Mouse (Mus musculus) cerebellum, adult 9-10 months (tissue): ENCODE data around the gene Prr23a1.
"Not testable (repeated sequence)": the region's sequence is repeated elsewhere in the genome, so short reads cannot be mapped to it uniquely, and the experiment has no call there.

Experiments
- DNase-seq: peaks from one replicate; pipeline ENCODE4 v3.0.0; 2022

Prr23a1 gene

DNA sequence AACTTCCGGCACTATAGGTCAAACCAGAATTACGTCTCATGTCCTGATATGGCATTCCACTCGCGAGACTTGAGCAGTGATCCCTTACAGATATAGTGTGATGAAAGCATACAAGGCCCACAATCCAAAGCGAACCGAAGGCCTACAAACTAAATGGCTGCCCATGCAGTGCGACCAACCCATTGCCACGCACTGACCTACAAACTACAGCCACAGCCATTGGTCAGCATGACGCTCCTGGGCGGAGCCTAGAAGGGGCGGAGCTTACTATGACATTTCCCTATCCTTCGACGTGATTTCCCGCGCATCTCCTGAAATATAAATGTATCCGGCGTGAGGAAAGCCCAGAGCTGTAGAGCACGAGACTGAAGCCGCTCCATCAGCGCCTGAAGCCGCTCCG lies at the start of gene Prr23a1:
Prr23a1 (plus strand) TSS at position 387 of the 400 bp plus-strand sequence.
- DNase-seq, result no peak

DNA sequence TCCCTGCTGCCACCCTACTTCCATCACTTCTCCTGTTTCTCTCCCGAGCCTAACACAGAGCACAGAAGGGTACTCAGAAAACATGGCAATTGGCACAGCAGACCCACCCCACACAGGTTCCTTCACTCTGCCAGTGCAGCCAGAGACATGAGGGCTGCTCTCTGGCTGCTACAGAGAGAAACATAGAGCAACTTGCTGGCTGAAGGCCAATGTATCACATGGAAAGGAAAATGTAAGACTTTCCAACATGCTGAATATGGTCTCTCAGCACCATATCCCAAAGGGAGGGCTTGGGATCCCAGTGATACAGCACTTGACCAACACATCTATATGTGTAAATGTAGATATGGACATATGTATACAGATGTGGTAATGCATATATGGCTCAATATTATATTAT lies 43.3 kb upstream of the Prr23a1 start:
- DNase-seq, result no peak

DNA sequence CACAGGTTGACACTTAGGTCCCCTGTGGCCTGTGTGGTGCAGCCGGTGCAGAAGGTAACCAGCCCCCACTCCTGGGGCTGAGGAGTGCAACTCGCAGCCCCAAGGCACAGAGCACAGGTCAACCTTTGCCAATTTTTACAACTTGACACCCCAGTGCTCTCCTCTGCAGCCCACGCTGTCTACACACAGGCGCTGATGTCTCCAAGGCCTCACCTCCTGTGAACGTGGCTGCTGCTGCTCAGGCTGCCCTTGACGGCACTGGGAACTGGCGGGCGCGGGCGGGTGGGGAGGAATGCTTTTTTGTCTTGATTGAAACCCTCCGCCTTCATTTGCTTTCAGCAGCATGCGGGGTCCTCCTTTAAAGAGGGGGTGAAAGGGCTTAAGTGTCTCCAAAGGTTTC lies 38.3 kb upstream of the Prr23a1 start:
- no peak for DNase-seq

DNA sequence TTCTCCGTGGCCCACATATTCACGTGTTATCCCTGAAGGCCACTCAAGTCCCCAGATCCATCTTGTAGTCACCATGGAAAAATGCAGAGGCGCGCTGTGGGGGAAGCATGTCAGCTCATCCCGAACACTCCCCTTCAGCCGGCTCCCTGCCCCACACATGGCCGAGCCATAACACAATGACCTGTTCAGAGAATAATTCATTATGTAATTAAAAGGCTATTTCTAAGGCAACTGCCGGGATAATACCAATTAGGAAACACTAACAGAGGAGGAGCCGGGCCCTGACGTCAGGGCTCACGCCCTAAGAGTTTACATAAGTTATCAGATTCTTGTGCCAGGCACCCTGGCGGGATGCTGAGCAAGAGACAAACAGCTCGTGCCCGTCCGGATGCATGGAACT lies 36.8 kb upstream of the Prr23a1 start:
- DNase-seq, result no peak

DNA sequence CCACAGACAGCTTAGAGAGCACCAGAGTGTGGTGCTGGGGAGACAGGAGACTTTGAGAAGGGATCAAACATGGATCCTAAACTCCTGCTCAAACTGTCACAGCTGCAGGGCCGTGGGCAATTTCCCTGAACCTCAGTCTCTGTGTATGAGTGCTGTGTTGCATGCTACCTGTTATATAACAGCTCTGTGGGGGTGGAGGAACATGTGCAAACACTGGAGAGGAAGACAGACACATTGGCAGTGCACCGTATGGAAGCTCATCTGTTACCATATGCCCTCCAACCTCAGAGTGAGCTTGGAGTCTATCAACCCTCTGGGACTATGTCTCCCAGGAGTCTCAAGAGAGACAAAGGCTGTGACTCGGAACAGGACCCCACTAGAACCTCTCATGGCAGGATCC lies 36.4 kb upstream of the Prr23a1 start:
- DNase-seq, result no peak

DNA sequence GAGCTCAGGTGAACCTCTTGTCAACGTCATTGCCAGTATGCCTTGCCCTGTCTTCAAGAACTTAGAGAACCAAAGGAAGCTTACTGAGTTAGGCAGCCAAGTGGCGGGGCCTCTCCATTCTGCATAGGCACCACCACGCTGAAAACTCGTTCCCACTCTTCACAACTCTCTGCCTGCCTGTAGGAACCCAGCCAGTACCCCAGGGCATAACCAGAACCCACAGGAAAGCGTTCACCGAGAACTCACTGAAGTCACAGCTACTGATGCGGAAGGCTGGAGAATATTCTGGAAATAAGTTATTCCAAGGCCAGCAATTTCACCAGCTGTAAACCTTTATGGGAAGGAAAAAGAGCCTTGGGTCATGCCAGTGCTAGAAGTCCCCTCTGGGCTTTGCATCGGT lies 34.7 kb upstream of the Prr23a1 start:
- no peak for DNase-seq

DNA sequence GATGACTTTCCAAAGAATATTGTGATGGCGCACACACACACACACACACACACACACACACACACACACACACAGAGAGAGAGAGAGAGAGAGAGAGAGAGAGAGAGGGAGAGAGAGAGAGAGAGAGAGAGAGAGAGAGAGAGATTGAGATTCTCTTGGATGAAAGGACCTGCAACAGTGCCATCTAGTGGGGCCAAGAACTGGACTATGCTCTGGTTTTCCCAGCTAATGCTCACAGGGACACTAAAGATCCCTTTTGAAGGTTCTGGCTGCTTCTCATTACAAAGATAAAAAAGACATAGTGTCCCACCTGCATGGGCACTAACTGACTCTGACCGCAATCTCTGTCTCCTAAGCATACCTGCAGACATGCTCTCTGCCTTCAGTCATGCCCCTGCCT lies 32.8 kb upstream of the Prr23a1 start:
- DNase-seq, result not testable (repeated sequence)

DNA sequence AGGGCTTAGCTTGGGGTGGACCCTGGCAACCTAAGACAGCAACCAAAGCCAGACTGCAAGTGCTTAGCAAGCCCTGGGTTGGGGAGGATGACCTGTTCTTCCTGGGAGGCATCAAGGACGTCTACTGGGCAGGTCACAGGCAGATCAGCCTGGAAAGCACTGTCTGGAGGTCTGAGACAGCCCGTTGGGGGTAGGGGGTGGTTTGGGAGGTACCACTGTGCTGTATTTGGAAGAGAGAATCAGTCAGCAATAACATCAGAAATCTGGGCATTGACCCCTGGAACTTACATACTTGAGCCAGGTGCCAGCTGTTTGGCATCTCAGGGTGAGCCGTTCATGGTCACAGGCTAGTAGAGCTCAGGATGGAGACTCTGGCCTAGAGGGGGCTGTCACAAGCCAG lies 26.2 kb upstream of the Prr23a1 start:
- no peak for DNase-seq

DNA sequence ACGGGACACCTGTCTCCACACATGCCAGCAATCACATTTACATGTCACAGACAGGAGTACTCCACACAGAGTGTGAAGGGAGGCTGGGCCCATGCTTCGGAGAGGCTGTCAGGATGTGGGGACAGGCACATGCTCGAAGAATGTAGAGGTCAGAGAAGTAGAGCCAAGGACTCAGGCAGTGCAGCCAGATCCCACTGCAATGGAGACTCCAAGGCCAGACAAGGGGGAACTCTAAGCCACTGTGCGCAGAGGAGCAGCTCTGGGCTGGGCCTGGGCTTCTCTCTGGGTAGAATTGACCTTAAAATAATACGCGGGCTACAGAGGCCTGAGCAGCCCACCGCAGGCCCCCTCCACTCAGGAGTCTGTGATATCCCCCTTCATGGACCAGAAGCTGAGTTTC lies 24.7 kb upstream of the Prr23a1 start:
- DNase-seq, result no peak

DNA sequence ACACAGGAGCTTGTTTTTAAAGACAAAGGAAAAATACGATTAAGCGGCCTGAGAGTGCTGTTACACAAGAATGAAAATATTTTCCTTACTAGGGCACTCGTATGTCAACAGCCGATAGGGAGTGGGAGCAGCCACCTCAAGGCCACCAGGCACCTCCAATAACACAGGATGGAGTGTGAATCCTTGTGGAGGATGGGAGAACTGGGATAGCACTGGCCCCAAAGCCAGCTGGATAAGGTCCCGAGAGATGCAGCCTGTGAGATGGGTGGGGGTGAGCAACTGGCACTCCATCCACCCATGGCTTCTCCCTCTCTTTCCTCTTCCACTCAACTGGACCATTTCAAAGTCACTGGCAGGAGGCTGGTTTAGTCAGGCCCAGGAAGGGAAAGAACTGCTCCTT lies 23.3 kb upstream of the Prr23a1 start:
- DNase-seq, result no peak

DNA sequence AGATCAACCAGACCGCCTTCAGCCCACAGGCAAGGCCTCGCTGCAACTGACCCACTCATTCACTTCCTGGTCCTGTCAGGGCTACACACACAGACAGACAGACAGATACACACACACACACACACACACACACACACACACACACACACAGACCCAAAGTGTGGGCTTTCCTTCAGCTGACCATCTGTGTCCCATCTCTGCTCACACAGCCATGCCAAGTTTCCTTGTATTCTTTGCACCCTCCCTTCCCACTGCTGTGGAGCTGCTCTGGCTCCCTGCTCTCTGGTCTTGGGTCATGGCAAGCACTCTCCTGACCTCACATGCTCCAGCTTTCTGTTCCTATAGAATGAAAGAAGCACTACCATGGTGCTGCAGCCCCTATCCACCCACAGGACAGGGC lies 22.8 kb upstream of the Prr23a1 start:
- DNase-seq, result no peak

DNA sequence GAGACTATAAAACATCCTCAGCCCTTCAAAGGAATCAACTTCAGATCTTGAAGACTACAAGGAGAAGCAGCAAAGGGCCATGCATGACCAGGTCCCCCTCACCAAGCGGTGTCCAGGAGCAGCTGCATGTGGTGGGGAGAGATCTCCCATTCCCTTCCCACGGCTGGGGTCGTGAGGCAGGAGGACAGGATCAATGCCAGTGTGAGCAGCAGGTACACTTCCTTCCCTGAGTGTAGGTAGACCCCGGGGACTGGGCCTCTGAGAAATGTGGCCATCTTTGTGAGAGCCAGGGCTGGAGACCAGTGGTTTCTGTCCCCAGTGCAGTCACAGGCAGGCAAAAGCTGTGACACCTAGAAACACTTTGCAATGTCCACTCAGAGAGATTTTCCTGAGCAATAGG lies 21.8 kb upstream of the Prr23a1 start:
- no peak for DNase-seq

DNA sequence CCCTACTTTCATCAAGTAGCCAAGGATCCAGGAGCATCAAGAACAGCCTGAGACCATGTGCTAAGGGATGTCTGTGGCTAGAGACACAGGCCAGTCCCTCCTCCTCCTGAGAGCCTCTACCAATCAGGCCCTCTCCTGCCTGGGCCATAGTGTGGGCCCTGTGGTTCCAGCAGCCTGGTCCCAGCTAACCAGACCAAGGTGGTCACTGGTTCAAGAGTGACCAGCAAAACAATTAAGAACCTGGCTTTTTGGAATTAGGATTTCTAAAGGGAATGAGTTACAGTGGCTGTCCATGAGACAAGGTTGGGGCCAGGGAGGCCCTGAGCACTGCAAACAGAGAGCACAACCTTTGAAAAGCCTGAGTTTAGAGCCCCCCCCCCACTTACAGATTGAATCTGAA lies 21.2 kb upstream of the Prr23a1 start:
- no peak for DNase-seq

DNA sequence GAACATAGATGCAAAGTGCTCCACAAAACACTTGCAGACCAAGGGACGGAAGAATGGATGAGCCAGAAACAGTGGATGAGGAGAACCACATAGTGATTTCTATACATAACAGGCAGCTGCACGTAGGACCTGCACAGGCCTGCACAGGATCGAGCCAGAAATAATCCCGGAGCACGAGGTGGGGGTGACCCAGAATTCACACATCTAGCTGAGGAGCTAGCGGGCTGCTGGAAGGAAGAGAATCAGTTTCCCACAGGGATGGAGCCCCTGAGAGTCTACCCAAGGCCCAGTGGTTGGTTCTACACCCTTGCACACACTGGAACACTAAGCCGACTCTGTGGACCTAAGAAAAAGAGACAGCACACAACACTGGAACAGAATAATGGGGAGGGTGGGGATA lies 18.5 kb upstream of the Prr23a1 start:
- no peak for DNase-seq

DNA sequence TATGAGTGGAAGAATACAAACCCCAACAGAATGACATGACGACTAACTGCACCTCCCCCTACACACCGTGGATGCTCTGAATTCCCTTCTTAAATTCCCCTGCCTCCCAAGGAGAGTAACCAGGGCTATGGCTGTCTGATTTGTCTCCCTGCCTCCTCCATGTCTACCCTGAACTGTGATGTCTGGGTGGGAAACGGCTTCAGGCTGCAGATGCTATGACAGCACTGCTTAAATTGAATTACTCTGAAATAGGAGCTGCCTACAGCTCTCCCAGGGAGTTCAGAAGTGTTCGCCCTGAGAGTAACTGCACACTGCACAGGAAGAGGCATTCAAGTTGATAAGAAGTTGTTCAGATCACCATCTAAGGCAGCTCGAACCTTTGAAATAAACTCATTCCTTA lies 12.8 kb upstream of the Prr23a1 start:
- DNase-seq, result no peak

DNA sequence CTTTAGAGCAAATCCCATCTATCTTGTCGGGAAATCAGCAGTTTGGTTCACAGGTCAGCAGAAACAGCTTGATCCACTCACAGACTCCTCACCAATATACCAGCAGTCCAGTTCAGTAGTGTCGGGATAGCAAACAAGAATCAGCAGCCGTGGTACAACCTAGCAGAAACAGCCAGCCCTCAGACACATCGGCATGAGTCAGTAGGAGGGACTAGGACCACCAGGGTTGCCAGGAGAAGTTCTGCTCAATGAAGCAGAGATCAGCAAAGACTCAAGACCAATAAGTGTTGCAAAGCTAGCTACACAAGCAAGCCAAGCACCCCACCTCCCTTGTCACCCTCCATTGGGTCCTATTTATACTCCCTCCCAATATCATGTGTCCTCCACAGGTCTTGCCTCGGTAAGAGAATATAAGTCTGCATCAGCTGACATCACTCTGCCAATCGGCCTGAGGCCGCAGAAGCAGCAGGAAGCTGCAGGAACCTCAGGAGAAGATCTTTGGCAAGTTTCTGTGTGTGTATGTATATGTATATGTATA lies 4.7 kb upstream of the Prr23a1 start:
- no peak for DNase-seq

DNA sequence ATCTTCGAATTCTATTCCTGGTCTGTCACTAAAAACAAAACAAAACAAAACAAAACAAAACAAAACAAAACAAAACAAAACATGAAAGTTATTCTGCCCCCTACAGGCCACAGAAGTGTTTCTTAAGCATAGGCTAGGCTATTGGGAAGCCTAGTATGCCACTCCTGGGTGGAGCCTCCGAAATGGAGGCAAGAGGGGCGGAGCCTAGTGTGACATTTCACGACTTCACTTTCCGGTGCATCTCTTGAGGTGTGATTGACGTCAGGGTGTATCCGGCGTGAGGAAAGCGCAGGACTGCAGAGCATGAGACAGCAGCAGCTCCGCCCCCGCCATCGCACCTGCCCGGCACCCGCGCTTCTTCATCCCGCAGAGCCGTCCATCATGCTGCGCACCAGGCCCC lies 13.9 kb downstream of the Prr23a1 start, which contains the start of gene Prr23a2:
Prr23a2 (plus strand) TSS at position 285 of the 400 bp plus-strand sequence.
- no peak for DNase-seq

DNA sequence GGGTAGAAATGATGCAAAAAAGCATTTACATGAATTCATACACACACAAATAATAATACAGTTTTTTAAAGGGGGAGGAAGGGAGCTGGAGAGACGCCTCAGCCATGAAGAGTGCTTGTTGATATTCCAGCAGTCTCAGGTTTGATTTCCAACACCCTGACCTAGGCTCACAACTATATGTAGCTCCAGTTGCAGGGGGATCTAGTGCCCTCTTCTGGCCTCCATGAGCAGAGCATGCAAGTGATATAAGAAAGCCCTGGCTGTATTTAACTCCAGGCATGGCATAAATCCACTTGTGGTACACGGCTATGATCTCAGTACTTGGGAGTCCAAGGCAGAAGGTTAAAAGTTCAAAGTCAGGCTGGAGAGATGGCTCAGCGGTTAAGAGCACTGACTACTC lies 21.2 kb downstream of the Prr23a1 start:
- DNase-seq, result no peak

DNA sequence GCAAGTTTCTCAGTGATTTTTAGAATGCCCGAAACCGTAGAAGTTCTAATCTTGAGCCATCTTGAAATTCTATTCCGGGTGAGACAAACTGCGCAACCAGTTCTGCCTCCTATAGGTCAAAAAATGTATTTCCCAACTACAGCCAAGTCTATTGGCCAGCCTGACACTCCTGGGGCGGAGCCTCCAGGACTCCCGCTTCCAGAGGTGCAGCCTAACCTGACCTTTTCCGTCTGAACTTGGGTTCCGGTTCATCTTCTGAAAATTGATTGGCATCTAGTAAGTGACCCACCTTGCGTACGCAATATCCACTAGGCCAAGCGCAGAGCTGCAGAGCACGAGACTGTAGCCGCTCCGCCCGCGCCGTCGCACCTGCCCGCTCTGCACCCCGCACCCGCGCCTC lies 22.3 kb downstream of the Prr23a1 start, which contains the start of gene Prr23a3:
Prr23a3 (plus strand) TSS at position 197 of the 400 bp plus-strand sequence.
- DNase-seq, result no peak
